Mouse (Mus musculus) brain, adult 2 months (tissue): ENCODE data around the gene Rcan2.

Source experiments
- DNase-seq: peaks from one replicate; pipeline ENCODE4 v3.0.0; 2011; ENCODE audit warnings: low read depth, low spot score

Rcan2 gene

DNA sequence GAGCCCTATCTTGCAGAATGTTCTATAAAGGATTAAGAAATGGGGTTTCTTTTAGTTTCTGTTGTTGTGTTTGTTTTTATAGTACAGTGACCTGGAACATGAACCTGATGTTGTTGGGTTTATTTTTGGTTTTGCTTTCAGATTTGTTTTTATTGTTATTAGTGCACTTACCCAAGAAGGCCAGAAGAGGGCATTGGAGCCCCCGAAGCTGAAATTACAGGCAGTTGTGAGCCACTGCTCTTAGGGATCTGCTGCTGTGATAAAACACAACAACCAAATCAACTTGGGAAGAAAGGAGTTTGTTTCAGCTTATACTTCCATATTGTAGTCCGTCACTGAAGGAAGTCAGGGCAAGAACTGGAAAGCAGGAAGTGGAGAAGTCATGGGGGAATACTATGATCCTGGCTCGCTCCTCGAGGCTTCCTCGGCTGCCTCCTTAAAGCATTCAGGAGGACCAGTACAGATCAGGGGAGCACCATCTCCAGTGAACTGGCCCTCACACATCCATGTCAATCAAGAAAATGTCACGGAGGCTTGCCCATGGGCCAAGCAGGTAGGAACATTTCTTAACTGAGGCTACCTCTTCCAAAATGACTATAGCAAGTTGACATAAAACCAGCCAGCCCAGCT, 275.0 kb downstream of the Rcan2 start:
- DNase-seq, result peak; percentile 69

DNA sequence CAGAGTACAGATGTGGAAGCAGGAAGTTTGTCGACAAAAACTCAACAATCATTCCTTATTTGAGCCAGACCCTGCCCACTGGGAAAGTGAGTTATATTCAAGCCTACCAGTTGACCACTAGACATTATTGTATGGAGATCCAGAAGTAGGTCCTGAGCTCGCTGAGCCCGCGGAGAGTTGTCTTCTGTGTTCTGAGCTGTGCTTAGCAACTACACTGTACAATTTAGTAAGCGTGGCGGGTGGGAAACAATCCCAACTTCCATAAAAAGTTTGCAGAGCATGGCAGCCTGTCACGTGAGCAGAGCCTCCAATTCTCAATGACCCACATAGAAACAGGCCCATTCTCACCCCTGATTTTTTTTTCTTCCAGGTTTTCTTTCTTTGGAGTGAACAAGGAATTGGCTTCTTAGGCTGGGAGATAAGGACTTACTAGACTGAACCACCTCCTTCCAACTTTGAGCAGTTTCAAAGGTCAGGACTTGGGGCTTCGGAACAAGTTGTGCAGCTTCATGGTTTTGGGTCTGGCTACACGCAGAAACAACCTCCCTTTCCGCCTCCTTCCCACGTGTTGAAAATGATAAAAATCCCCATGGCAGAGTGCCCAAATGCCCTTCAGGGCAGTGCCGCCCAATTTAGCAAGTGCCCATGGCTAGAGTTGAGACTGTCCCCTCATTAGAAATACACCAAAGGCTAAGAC, 276.1 kb downstream of the Rcan2 start:
- DNase-seq, result no peak

GRCm38 (mm10) chr17:44077843-44078160, 276.7 kb downstream of the Rcan2 start:
- DNase-seq, result no peak

DNA sequence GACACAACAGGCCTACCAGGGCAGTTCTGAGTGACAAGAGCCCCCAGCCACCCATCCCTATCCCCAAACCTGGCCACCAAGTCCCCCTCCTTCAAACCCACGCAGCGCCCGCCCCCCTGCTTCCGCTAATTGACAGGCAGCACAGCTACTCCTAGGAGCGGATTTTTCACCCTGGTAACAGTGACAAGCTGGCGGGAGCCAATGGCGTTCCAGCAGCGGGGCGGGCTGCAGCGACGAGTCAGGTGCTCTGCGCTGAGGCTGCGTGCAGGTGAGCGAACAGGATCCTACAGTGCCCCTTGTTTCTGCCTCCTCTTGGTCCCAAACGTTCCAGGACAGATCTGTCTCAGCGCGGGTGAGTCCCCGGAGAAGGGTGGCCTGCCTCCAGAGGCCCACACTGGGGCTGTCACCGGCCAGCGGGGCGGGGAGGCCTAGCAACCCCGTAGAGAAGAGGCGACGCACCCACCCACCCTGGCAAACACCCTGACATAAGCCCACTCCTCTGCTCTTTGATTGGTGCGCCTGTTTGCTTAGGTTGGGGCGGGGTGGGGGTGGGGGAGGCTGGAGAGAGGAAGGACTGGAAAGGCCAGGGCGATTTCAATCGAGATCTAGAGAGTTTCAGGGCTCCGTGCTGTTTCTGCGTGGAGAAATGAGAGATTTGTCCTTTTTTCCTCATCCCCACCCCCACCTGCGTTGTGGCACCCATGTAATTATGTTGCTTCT, 277.6 kb downstream of the Rcan2 start, which contains the start of gene Enpp5:
TSS of gene Enpp5 (plus strand) at position 183 of the 720 bp plus-strand sequence.
- peak; percentile 98 for DNase-seq

GRCm38 (mm10) chr17:44083156-44083555, 282.0 kb downstream of the Rcan2 start:
- DNase-seq, result no peak

GRCm38 (mm10) chr17:44088226-44088625, 287.1 kb downstream of the Rcan2 start:
- no peak for DNase-seq
